Mouse (Mus musculus): Measurements from ENCODE around the gene Ide.

Ide gene

GRCm38 (mm10) chr19:37335392-37335791 is 2.3 kb downstream of the Ide start:
- DNase-seq (ENCODE audit: extremely low spot score): no peak

DNA sequence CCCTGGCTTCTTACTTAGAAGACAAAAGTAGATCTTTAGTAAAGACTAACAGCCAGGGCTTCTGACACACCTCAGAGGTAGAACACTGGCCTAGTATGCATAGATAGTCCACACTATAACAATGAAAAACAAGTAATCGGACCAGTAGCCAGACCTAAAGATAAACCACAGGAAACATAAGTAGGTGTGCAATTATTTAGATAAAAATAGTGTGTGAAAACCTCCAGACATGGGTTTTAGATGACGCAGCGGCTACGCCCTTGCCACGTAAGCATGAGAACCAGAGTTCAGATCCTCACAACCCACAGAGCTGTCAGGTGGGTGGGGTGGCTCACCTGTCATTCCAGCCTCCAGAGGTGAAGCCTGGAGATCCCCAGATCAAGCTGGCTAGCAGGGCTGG is 4.3 kb downstream of the Ide start:
- DNase-seq (ENCODE audit: extremely low spot score): no peak

- no peak for DNase-seq (ENCODE audit: extremely low spot score)
These were observed 4.9 kb downstream of the Ide start for GRCm38 (mm10) chr19:37332726-37333125.

- no peak for DNase-seq (ENCODE audit: extremely low spot score)
These were observed 10.4 kb downstream of the Ide start for GRCm38 (mm10) chr19:37327216-37327615.

- no peak for DNase-seq (ENCODE audit: extremely low spot score)
These were observed 14.1 kb downstream of the Ide start for GRCm38 (mm10) chr19:37323566-37323965.

GRCm38 (mm10) chr19:37320802-37321619 is 16.6 kb downstream of the Ide start:
- no peak for DNase-seq (ENCODE audit: extremely low spot score)

DNA sequence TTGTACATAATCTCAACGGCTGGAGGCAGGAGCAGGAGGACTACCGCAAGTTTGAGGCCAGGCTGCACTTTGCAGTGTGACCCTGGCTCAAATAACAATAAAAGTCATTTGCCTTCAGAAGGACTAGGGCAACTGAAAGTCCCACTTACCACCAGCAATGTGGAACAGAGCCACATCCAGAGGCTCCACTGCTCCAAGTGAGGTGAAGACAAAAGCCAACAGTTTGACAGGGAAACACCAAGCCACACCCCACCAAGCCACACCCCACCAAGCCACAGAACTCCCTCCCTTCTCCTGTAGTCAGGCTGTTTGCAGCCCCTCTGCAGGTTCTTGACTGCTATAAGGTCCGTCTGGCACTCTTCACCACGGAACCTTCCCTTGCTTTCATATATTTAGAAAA is 20.3 kb downstream of the Ide start:
- DNase-seq (ENCODE audit: extremely low spot score): no peak

DNA sequence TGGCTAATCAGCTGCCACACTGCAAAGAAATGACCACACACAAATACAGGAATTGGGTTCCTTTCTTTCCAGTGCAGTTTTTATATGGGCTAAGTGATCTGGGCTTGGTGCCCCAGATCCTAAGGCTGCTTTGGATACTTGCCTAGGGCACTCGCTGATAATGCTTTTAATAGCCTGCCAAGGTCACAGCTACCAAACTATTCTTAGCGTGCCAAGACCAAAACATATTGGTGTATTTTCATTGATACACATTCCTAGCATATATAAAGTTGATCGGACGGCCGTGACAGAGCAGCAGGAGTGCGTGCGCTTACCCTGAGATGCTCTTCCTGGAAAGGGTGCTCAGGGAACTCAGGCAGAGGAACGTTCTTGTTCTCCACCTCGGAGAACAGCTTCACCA is 22.6 kb downstream of the Ide start:
- DNase-seq (ENCODE audit: extremely low spot score): no peak

GRCm38 (mm10) chr19:37311426-37311825 is 26.2 kb downstream of the Ide start:
- no peak for DNase-seq (ENCODE audit: extremely low spot score)

DNA sequence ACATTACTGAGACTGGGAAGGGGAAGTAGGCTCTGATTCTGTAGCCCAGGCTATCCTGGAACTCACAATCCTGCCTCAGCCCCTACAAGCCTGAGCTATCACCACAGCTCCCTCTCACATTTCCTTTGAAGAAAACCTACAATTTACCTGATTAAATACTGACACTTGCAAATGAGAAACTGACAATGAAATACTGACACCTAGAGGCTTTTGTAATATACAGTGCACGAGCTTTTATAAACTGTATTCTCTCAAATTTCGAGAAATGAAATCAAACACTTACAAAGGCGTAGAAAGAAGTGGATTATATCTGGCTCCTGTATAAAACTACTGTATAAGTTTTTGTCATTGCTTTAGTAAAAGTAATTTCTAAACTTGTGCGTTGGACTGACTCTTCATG is 27.5 kb downstream of the Ide start:
- no peak for DNase-seq (ENCODE audit: extremely low spot score)

- no peak for DNase-seq (ENCODE audit: extremely low spot score)
These were observed 28.7 kb downstream of the Ide start for GRCm38 (mm10) chr19:37308941-37309340.

GRCm38 (mm10) chr19:37307826-37308545 is 29.7 kb downstream of the Ide start:
- no peak for DNase-seq (ENCODE audit: extremely low spot score)

DNA sequence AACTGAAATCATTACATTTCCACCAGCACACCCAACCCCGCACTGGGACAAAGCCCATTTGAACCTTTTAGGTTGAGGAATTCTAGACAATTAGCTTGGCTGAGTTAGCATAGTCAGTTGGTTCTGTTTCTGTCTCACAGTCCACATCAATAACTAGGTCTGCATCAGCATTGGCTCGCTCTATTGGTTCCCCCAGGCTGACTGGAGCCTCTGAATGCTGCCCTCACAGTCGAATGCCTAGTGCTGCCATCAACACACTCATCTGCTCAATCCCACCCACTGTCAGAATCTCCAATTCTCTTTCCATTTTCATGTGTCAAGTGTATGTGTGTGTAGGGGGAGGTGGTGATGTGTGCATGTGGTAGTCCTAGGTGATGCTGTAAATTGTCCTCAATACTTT is 31.5 kb downstream of the Ide start:
- DNase-seq (ENCODE audit: extremely low spot score): no peak

DNA sequence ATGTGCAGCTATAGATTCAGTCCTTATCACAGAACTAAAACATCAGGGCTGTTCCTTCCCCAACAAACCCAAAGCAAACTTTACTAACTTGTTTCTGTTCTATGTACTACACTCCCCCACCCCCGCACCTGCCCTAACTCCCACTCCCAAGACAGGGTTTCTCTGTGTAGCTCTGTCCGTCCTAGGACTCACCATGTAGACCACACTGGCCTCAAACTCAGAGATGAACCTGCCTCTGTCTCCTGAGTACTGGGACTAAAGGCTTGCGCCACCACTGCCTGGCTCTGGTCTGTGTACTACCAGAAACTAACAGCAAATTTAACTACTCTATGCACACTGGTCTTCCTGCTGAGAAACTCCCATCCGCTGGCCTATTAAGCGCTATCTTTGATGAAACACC is 32.8 kb downstream of the Ide start:
- no peak for DNase-seq (ENCODE audit: extremely low spot score)

DNA sequence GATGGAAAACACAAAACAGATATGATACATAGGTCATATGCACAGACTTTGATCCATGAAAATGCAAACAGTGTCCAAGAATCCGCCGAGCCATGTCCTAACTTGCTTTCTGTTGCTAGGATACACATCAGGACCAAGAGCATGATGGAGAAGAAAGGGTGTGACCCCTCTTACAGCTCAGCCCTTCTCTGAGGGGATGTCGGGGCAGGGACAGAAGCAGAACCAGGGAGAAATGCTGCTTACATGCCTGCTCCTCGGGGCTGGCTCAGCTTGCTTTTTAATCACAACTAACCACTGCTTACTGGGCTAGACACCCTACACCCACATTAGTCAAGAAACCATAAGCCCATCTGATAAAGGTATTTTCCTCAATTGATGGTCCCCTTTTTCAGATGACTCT is 33.6 kb downstream of the Ide start:
- no peak for DNase-seq (ENCODE audit: extremely low spot score)

DNA sequence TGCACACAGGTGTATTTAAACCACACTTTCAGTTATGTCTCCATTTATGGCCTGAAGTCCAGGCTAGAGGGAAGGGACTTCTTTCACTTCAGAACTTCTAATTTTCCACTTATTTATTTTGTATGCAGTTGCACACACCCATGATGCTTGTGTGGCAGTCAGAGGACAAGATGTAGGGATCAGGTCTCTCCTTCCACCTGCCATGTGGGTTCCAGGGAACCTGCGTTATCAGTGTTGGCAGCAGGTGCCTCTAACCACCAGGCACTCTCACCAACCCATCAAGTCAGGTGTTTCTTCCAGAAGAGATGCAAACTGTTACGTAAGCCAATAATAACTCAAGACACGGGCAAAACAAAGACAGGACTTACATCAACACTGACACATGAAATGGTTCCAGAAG is 35.9 kb downstream of the Ide start:
- peak; percentile 3 for DNase-seq (ENCODE audit: extremely low spot score)

DNA sequence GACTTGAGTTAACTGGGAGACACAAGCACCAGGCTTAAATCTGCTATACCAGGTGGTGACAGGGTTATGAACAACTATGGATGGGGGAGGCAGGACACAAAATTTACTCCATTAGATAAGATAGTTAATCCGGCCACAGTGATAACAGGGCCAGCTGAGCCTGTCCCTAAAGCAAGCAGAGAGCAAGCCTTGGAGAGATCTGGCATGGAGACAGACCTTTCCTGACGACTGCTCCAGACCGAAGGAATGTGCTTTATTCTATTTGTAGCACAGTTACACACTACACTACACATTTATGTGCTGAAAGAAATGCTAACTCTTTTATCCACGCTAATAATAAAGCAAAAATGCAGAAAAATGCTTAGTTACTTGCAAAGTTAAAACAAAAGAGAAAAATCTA is 46.0 kb downstream of the Ide start:
- DNase-seq (ENCODE audit: extremely low spot score): no peak

GRCm38 (mm10) chr19:37290906-37291305 is 46.7 kb downstream of the Ide start:
- DNase-seq (ENCODE audit: extremely low spot score): no peak

DNA sequence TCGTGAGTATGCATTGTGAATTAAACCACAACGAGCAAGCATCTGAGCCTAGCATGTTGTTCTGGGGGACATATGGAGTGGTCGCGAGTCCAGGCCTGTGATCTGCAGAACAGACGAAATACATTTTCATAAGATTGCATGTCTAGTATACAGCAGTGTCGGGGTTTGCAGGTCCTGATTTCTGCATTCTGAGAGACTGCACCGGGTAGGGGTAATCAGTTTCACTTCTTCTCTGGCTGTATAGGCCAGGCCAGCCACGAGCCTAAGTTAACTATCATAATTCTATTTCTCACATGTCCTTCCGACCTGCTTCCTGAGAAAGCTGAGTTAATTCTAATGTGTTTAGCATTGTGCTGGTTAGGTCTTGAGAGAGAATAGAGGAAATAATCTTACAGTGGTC is 52.9 kb downstream of the Ide start:
- no peak for DNase-seq (ENCODE audit: extremely low spot score)

DNA sequence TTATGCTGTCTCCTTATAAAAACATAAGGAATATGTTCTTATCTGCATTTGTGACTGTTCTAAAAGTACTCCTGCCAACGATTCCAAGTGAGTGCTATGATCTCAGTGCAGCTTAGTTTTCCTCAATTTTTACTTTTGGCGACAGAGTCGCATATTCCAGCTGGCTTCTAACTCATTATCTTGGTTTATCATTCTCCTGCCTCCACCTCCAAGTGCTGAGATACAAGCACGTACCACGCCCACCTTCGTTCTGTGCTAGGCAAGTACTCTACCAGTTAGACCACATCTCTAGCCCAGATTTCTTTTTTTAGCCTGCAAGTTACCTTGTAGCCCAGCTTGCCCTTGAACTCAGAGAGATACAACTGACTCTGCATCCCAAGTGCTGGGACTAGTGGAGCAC is 54.5 kb downstream of the Ide start:
- no peak for DNase-seq (ENCODE audit: extremely low spot score)

- no peak for DNase-seq (ENCODE audit: extremely low spot score)
These were observed 55.9 kb downstream of the Ide start for GRCm38 (mm10) chr19:37281710-37282109.

- no peak for DNase-seq (ENCODE audit: extremely low spot score)
These were observed 58.5 kb downstream of the Ide start for GRCm38 (mm10) chr19:37279194-37279593.

- no peak for DNase-seq (ENCODE audit: extremely low spot score)
These were observed 62.1 kb downstream of the Ide start for GRCm38 (mm10) chr19:37275555-37275954.

All from embryo, embryonic 9.5 days (tissue).